Comparison of ENCODE assay signal across 27 mouse cellular contexts in the genomic region with DNA sequence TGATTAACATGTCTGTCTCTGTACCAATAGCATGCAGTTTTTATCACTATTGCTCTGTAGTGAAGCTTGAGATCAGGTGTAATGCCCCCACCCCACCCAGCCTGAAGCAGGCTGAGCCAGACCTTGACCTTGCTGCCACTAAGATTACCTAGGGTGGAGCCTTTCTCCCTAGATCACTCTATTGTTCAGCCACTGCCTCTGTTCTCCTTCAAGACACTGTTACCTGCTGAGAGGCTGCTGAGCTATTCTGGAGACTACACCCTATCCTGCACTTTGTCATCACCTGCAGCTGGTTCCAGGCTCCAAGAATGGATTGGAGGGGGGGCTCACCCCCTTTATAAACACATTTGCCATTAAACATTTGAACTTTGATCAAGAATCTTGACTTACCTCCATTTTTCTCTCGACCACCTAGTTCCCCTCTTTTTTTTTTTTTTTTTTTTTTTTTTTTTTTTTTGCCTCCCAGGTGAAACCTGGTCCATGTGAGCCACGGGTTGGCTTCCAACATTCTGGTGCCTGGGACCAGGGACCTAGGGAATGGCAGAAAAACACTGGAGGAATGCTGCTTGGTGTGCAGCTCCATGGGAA. TPM values are rescaled to one million over a fixed set of nuclear protein-coding genes. Genes with fewer than 3 reads are reported as not detected.
DNase-seq lines count a peak whose midpoint lies in the region; ATAC-seq and TF ChIP-seq lines count a peak whose summit lies in the region.
"Had no signal": no experiment of that assay in that cellular context is flagged by ENCODE, and none has a peak within 500 bp of the region (broad histone marks: within the 10 kb centered on the region; RNA-seq: fewer than 3 reads in every experiment).

No protein-coding gene starts in this region.

- H3K9ac ChIP-seq in ES-Bruce4 (ENCODE audit: low read depth, poor library complexity, severe bottlenecking) = 0 out of 2 replicates have a peak overlapping the region, but pooled peaks have one; percentile 44
- H3K9ac ChIP-seq in ES-E14 (ENCODE audit: insufficient read depth, low read depth, low read length, poor library complexity, severe bottlenecking) = no peak overlapping the region; the same call in 1 of the 2 replicates
- no peak overlapping the region for H3K9ac ChIP-seq in midbrain, embryonic 11.5 days (ENCODE audit: low read length)
- H3K9ac ChIP-seq: embryonic facial prominence, embryonic 12.5 days; forebrain, embryonic 13.5 days; forebrain, embryonic 15.5 days had no signal

- no peak for TF ChIP-seq POLR2A in ES-Bruce4 (IDR thresholded peaks at IDR 0.05; ENCODE audit: insufficient read depth, low read length)

- H3K4me1 ChIP-seq in ES-Bruce4 (ENCODE audit: control insufficient read depth, insufficient read depth, low read length) (no peaks in the 10 kb centered on the region), ES-E14 (ENCODE audit: control insufficient read depth in 2 of 2, insufficient read depth in 2 of 2, low read length in 2 of 2, poor library complexity in 1 of 2) (no peaks in the 10 kb centered on the region)
- no peaks in the 10 kb centered on the region for H3K4me1 ChIP-seq in midbrain, embryonic 11.5 days (ENCODE audit: control insufficient read depth, insufficient read depth, low read length)
- H3K4me1 ChIP-seq: embryonic facial prominence, embryonic 10.5 days; embryonic facial prominence, embryonic 12.5 days; forebrain, embryonic 13.5 days; forebrain, embryonic 15.5 days had no signal

- H3K9me3 ChIP-seq in ES-Bruce4 (replicated peaks; ENCODE audit: control insufficient read depth, insufficient read depth, low read length, poor library complexity, severe bottlenecking) (peaks cover 41% of the 10 kb centered on the region), ES-E14 (ENCODE audit: control insufficient read depth, insufficient read depth, low read depth, low read length) (peaks cover 12% of the 10 kb centered on the region; the same call in 1 of the 2 replicates)
- H3K9me3 ChIP-seq in midbrain, embryonic 11.5 days (ENCODE audit: control insufficient read depth, low read length) = no peaks in the 10 kb centered on the region
- H3K9me3 ChIP-seq: embryonic facial prominence, embryonic 10.5 days; embryonic facial prominence, embryonic 12.5 days; forebrain, embryonic 13.5 days; forebrain, embryonic 15.5 days had no signal

- no peak overlapping the region for H3K4me2 ChIP-seq in midbrain, embryonic 11.5 days
- H3K4me2 ChIP-seq: embryonic facial prominence, embryonic 12.5 days; forebrain, embryonic 13.5 days; forebrain, embryonic 15.5 days had no signal

- no peak for ATAC-seq in midbrain, embryonic 11.5 days (ENCODE audit: low FRiP score)
- ATAC-seq: activated CD4-positive, CD25-positive, alpha-beta regulatory T cell, adult 4 months; forebrain, embryonic 13.5 days; forebrain, embryonic 15.5 days had no signal

- peak overlapping the region; percentile 59 for H3K4me3 ChIP-seq in ES-Bruce4 (ENCODE audit: low read depth, low read length)
- peak overlapping the region in 1 of 2 experiments; percentile 27; a peak in 1 of 4 replicates for H3K4me3 ChIP-seq in ES-E14 (ENCODE audit: insufficient read depth in 1 of 2, low read depth in 1 of 2, low read length in 2 of 2, poor library complexity in 1 of 2, severe bottlenecking in 1 of 2)
- H3K4me3 ChIP-seq in midbrain, embryonic 11.5 days (ENCODE audit: low read depth, low read length) = no peak overlapping the region
- H3K4me3 ChIP-seq: embryonic facial prominence, embryonic 10.5 days; embryonic facial prominence, embryonic 12.5 days; forebrain, embryonic 13.5 days; forebrain, embryonic 15.5 days had no signal

- DNase-seq in ES-E14 (ENCODE audit: low read depth, low spot score) (peak; percentile 35), WW6 (ENCODE audit: low read depth, low spot score) (peak; percentile 24)
- DNase-seq in lung, adult 18-20 months = no peak
- no peak for DNase-seq in urinary bladder, postnatal 14 days (ENCODE audit: low spot score)
- DNase-seq in gastrocnemius, adult 8-10 months (ENCODE audit: low spot score in 2 of 2) = no peak
- no peak for DNase-seq in midbrain, embryonic 11.5 days (ENCODE audit: low spot score, missing footprints)
- DNase-seq: adrenal gland, adult 8-10 months; adrenal gland, postnatal 14 days; adrenal gland, postnatal 36 days; cerebellum, adult 11-12 months; cerebellum, adult 2 months; cerebellum, adult 9-10 months; cerebellum, postnatal 10 days; cerebellum, postnatal 25 days had no signal

- H3K27me3 ChIP-seq in ES-Bruce4 (ENCODE audit: control insufficient read depth, insufficient read depth, low read length, poor library complexity, severe bottlenecking) = no peaks in the 10 kb centered on the region
- H3K27me3 ChIP-seq in midbrain, embryonic 11.5 days (ENCODE audit: control insufficient read depth, insufficient read depth, low read length) = no peaks in the 10 kb centered on the region
- H3K27me3 ChIP-seq: embryonic facial prominence, embryonic 12.5 days; forebrain, embryonic 13.5 days; forebrain, embryonic 15.5 days had no signal

- in situ Hi-C loops in ES-E14 (cut with MboI; ENCODE audit: low sequenced_read_pairs in 2 of 2, unreplicated experiment in 2 of 2) = no loop called here

- H3K36me3 ChIP-seq in ES-Bruce4 (ENCODE audit: control insufficient read depth, insufficient read depth, low read length, poor library complexity, severe bottlenecking) = peaks cover 1% of the 10 kb centered on the region
- H3K36me3 ChIP-seq in ES-E14 (ENCODE audit: control insufficient read depth, insufficient read depth, low read length, poor library complexity, severe bottlenecking) = no peaks in the 10 kb centered on the region; the same call in 1 of the 2 replicates
- H3K36me3 ChIP-seq in midbrain, embryonic 11.5 days (ENCODE audit: control insufficient read depth, insufficient read depth, low read length) = no peaks in the 10 kb centered on the region
- H3K36me3 ChIP-seq: embryonic facial prominence, embryonic 10.5 days; embryonic facial prominence, embryonic 12.5 days; forebrain, embryonic 15.5 days had no signal

- WGBS in midbrain, embryonic 11.5 days = 61% methylated on average over 2 of the region's 2 CpGs

- H3K27ac ChIP-seq in ES-Bruce4 (ENCODE audit: insufficient read depth, low read length) = peak overlapping the region; percentile 92
- H3K27ac ChIP-seq in ES-E14 (ENCODE audit: insufficient read depth, low read depth, low read length, poor library complexity, severe bottlenecking) = peak overlapping the region; percentile 75
- no peak overlapping the region for H3K27ac ChIP-seq in midbrain, embryonic 11.5 days (ENCODE audit: low read depth, low read length)
- H3K27ac ChIP-seq: embryonic facial prominence, embryonic 10.5 days; embryonic facial prominence, embryonic 12.5 days; forebrain, embryonic 13.5 days; forebrain, embryonic 15.5 days had no signal

- TF ChIP-seq EP300 in ES-Bruce4 (IDR thresholded peaks at IDR 0.05; ENCODE audit: insufficient read depth, low read depth, low read length) = peak; percentile 91

- TF ChIP-seq CTCF in ES-Bruce4 (IDR thresholded peaks at IDR 0.05; ENCODE audit: low read depth, low read length) = no peak

TF ChIP-seq in ES-E14, 5 proteins besides CTCF, POLR2A, EP300 and RAD21:
- TF ChIP-seq HCFC1 (IDR thresholded peaks at IDR 0.05; ENCODE audit: borderline replicate concordance, insufficient read depth, low read length) = no peak
- peak; percentile 96 for TF ChIP-seq ZNF384 (IDR thresholded peaks at IDR 0.05; ENCODE audit: low read depth, low read length)
- TF ChIP-seq ZC3H11A (IDR thresholded peaks at IDR 0.05; ENCODE audit: borderline replicate concordance, low read depth, low read length) = no peak

RNA-seq across cellular contexts. Expression of a gene that starts 28.3 kb away (rescaled TPM):
- polyA plus RNA-seq in ES-Bruce4 (2011; ENCODE audit: insufficient read depth, insufficient read length, low read depth, missing spikeins) = not detected in 2 replicates
- not detected in 2 replicates for total RNA-seq in ES-E14 (2012; rRNA removed)
- not detected for total RNA-seq in gastrocnemius, adult 8-10 months (2022)
- polyA plus RNA-seq in midbrain, embryonic 11.5 days (2014; fragmentation: Nextera tagmentation; extraction: Ambion mirVana) = not detected in 2 replicates
- total RNA-seq: adrenal gland, adult 18-20 months; adrenal gland, adult 8-10 months; adrenal gland, postnatal 14 days; adrenal gland, postnatal 36 days; MEL had no signal
- polyA plus RNA-seq: activated CD4-positive, CD25-positive, alpha-beta regulatory T cell, adult 4 months; C2C12; cerebellum, adult 2 months; cortical plate, adult 2 months; embryonic facial prominence, embryonic 10.5 days; embryonic facial prominence, embryonic 12.5 days; embryonic facial prominence, embryonic 14.5 days; forebrain, embryonic 11.5 days; forebrain, embryonic 13.5 days; forebrain, embryonic 15.5 days; frontal cortex, adult 2 months had no signal

RNA-seq across cellular contexts. Expression of a gene that starts 36.8 kb away (rescaled TPM):
- 16.6 and 16.7 TPM in 2 replicates for polyA plus RNA-seq in ES-Bruce4 (2011; ENCODE audit: insufficient read depth, insufficient read length, low read depth, missing spikeins)
- 27.2 and 32.2 TPM in 2 replicates for total RNA-seq in ES-E14 (2012; rRNA removed)
- total RNA-seq in gastrocnemius, adult 8-10 months (2022) = 1 to 10 TPM in 1 of 4 experiments, under 1 TPM in 3; 0.29 to 1.3 (median 0.50) TPM
- 10.5 and 13.4 TPM in 2 replicates for polyA plus RNA-seq in midbrain, embryonic 11.5 days (2014; fragmentation: Nextera tagmentation; extraction: Ambion mirVana)

RNA-seq across cellular contexts. Expression of a gene that starts 58.2 kb away (rescaled TPM):
- 40.1 and 55.7 TPM in 2 replicates for polyA plus RNA-seq in ES-Bruce4 (2011; ENCODE audit: insufficient read depth, insufficient read length, low read depth, missing spikeins)
- 58.5 and 89.6 TPM in 2 replicates for total RNA-seq in ES-E14 (2012; rRNA removed)
- total RNA-seq in gastrocnemius, adult 8-10 months (2022) = 10 to 100 TPM; 20.1 to 23.4 (median 21.2) TPM
- 33.0 and 41.8 TPM in 2 replicates for polyA plus RNA-seq in midbrain, embryonic 11.5 days (2014; fragmentation: Nextera tagmentation; extraction: Ambion mirVana)

Comparison
In these comparisons a context has a peak if more than half of its experiments do, and no peak if none do; other contexts are left out.
1. DNase-seq: peak in ES-E14 (single experiment) and WW6 (single experiment); none in lung, adult 18-20 months (0 of 2), urinary bladder, postnatal 14 days (single experiment), gastrocnemius, adult 8-10 months (0 of 2) and midbrain, embryonic 11.5 days (single experiment).
2. RNA of a gene that starts 36.8 kb away (total RNA-seq): 27.2 to 32.2 TPM in ES-E14; 0.29 to 1.3 TPM in gastrocnemius, adult 8-10 months; every median in the first group is over 10 times any median in the second.